Mouse (Mus musculus) neural tube, embryonic 13.5 days (tissue): Measurements from ENCODE around the gene Arhgap9. TPM values are rescaled to one million over a fixed set of nuclear protein-coding genes. Genes with fewer than 3 reads are reported as not detected.

Experiments
- ATAC-seq: fragments of 200-750 bp; cut with Nextera tagmentation; 2 replicates; pipeline ENCODE4 v1.8.0; 2017; ENCODE audit warnings: low read depth, mild to moderate bottlenecking, moderate TSS enrichment, moderate library complexity
- H3K27ac ChIP-seq: fragments of 300-500 bp; sonication (generic); replicated peaks from 2 replicates; pipeline ENCODE4 v1.5.1; 2015; ENCODE audit warnings: moderate library complexity, mild to moderate bottlenecking, inconsistent platforms
- H3K27me3 ChIP-seq: fragments of 300-500 bp; sonication (generic); 2 replicates; pipeline ENCODE4 v1.6.1; 2015; ENCODE audit warnings: mild to moderate bottlenecking, inconsistent platforms
- H3K36me3 ChIP-seq: fragments of 300-500 bp; sonication (generic); 2 replicates; pipeline ENCODE4 v1.6.1; 2015; ENCODE audit warnings: mild to moderate bottlenecking, inconsistent platforms
- H3K4me1 ChIP-seq: fragments of 300-500 bp; sonication (generic); replicated peaks from 2 replicates; pipeline ENCODE4 v1.6.1; 2015; ENCODE audit warnings: inconsistent platforms
- H3K4me2 ChIP-seq: fragments of 300-500 bp; sonication (generic); 2 replicates; pipeline ENCODE4 v1.6.1; 2015; ENCODE audit warnings: inconsistent platforms, mild to moderate bottlenecking, moderate library complexity
- H3K4me3 ChIP-seq: fragments of 300-500 bp; sonication (generic); 2 replicates; pipeline ENCODE4 v1.5.1; 2015; ENCODE audit warnings: mild to moderate bottlenecking, inconsistent platforms
- H3K9ac ChIP-seq: fragments of 300-500 bp; sonication (generic); 2 replicates; pipeline ENCODE4 v1.6.1; 2015; ENCODE audit warnings: moderate library complexity, mild to moderate bottlenecking, inconsistent platforms
- H3K9me3 ChIP-seq: fragments of 300-500 bp; sonication (generic); 2 replicates; pipeline ENCODE4 v1.6.1; 2016; ENCODE audit warnings: inconsistent platforms
- WGBS: fragments of 180-500 bp; shearing (Covaris S2); methylation state at CpG from one replicate; pipeline ENCODE4 v1.1.7; 2015; 5-methylcytosine and 5-hydroxymethylcytosine counted together
- polyA plus RNA-seq: library from polyadenylated mRNA; unstranded; fragments of >200 nt; fragmentation: Nextera tagmentation; extraction: Ambion mirVana; gene quantifications from 2 replicates; pipeline ENCODE4 v1.2.1, GENCODE M21; 2015

Gene Arhgap9
- polyA plus RNA-seq, 1 experiment from 2014 or later: 1.4 TPM

- Histone ChIP-seq H3K4me1 (peaks cover 37% of the 10 kb centered on the region), H3K27me3 (peaks cover 37% of the 10 kb centered on the region), H3K36me3 (no peaks in the 10 kb centered on the region), H3K4me2 (peak within 1 kb of the TSS; percentile 60), H3K9ac (peak within 1 kb of the TSS; percentile 59), H3K27ac (peak within 1 kb of the TSS; percentile 33; the same call in 1 of the 2 replicates), H3K4me3 (peak within 1 kb of the TSS; percentile 36), H3K9me3 (no peaks in the 10 kb centered on the region)
- peak; percentile 20; the same call in 1 of the 2 replicates for ATAC-seq
- under 1% methylated on average over 29 of the region's 29 CpGs for WGBS
Measured at GRCm38 (mm10) chr10:127341891-127342639, 20.3 kb downstream of the Arhgap9 start, which contains the start of gene Gli1. Gene Gli1, minus strand, starts transcription at chr10:127341974.

DNA sequence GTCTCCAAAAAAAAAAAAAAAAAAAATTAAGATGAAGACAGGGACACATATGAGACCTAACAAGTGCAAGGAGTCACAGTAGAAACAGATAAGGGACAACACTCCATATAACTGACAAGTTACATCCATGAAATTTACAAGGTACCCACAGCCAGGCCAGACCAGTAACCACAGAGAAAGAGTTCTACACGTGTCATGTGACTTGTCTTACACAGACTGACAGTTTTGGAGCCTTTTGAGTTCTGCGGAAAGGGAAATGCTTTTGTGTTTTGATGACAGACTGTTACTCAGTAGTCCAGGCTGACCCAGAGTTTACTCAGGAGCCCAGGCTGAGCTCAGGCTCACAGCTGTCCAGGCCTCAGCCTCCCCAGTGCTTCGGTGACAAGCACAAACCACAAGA lies 21.3 kb downstream of the Arhgap9 start:
- Histone ChIP-seq H3K27ac (no peak overlapping the region), H3K27me3 (peaks cover 37% of the 10 kb centered on the region), H3K9ac (no peak overlapping the region), H3K36me3 (no peaks in the 10 kb centered on the region), H3K4me1 (peaks cover 37% of the 10 kb centered on the region), H3K9me3 (no peaks in the 10 kb centered on the region), H3K4me3 (no peak overlapping the region), H3K4me2 (no peak overlapping the region)
- ATAC-seq: no peak
- WGBS: 78% methylated on average over 3 of the region's 3 CpGs

- Histone ChIP-seq H3K4me3 (no peak overlapping the region), H3K27me3 (peaks cover 20% of the 10 kb centered on the region), H3K36me3 (no peaks in the 10 kb centered on the region), H3K4me1 (peaks cover 23% of the 10 kb centered on the region), H3K4me2 (no peak overlapping the region), H3K9me3 (no peaks in the 10 kb centered on the region), H3K9ac (no peak overlapping the region), H3K27ac (no peak overlapping the region)
- 90% methylated on average over 3 of the region's 3 CpGs for WGBS
- ATAC-seq: no peak
Measured at GRCm38 (mm10) chr10:127346173-127346572, 24.4 kb downstream of the Arhgap9 start.

- H3K4me3 ChIP-seq: no peak overlapping the region
- H3K36me3 ChIP-seq: no peaks in the 10 kb centered on the region
- H3K4me2 ChIP-seq: no peak overlapping the region
- peaks cover 9% of the 10 kb centered on the region; the same call in 1 of the 2 replicates for H3K4me1 ChIP-seq
- no peak overlapping the region for H3K9ac ChIP-seq
- no peak overlapping the region for H3K27ac ChIP-seq
- 61% methylated on average over 4 of the region's 4 CpGs for WGBS
- peaks cover 2% of the 10 kb centered on the region; the same call in 1 of the 2 replicates for H3K27me3 ChIP-seq
- no peak for ATAC-seq
- H3K9me3 ChIP-seq: no peaks in the 10 kb centered on the region
Measured at GRCm38 (mm10) chr10:127348957-127349356, 27.2 kb downstream of the Arhgap9 start.

DNA sequence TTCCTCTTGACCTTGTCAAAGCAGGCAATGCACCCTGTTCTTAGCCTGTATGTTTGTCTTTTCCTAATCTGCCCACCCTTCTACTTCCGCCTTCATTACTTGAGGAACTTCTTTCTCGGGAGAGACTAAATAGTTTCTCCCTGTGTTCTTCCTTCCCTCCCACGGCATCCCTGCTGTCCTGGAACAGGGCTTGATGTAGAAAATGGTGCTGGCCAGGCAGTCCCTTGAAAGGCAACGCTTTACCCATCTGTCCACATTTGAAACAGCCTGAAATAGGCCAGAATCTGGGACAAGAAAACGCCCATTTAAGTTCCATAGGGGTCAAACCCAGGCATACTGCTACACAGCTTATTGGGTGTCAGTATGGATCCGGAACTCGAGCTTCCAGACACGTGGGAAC lies 28.0 kb downstream of the Arhgap9 start:
- Histone ChIP-seq H3K4me3 (no peak overlapping the region), H3K9ac (no peak overlapping the region), H3K27ac (no peak overlapping the region), H3K27me3 (peaks cover 2% of the 10 kb centered on the region; the same call in 1 of the 2 replicates), H3K4me1 (peaks cover 9% of the 10 kb centered on the region; the same call in 1 of the 2 replicates), H3K9me3 (no peaks in the 10 kb centered on the region), H3K4me2 (no peak overlapping the region), H3K36me3 (no peaks in the 10 kb centered on the region)
- WGBS: 79% methylated on average over 8 of the region's 8 CpGs
- no peak for ATAC-seq

DNA sequence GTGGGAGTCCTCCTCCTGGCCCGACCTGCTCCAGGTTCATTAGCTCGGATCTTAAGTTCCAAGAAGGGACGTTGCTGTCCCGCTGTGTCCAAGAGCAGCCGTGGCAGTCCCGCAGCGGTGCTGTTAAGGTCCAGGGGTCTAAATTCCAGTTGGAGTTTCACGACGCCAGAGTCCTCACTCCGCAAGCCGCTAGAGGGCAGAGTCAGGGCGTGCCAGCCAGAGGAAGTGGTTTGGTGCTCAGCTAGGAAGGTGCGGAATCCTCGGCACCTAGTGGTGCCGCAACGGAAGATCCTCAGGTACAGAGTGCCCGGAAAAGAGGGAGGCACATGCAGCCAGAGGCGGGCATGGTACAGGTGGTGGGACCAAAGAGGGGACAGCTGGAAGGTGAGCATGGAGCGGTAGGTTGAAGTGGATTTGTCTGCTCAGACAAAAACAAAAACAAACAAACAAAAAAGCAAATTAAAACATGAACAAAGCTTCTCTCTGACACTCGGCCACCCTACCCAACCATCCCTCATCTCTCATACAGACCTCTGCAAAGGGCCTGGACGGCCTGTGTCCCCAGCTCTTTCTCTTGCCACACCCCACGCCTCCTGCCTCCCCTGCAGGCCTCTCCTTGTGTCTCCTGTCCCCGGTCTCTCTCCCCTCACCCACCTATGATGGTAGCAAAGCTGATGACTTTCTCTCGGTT lies 29.0 kb downstream of the Arhgap9 start:
- peak overlapping the region; percentile 52 for H3K4me2 ChIP-seq
- peak overlapping the region; percentile 56; the same call in 1 of the 2 replicates for H3K9ac ChIP-seq
- no peak overlapping the region for H3K27ac ChIP-seq
- H3K4me1 ChIP-seq: peaks cover 9% of the 10 kb centered on the region; the same call in 1 of the 2 replicates
- no peaks in the 10 kb centered on the region for H3K9me3 ChIP-seq
- ATAC-seq: peak; percentile 77
- 10% methylated on average over 24 of the region's 24 CpGs for WGBS
- no peaks in the 10 kb centered on the region for H3K36me3 ChIP-seq
- H3K27me3 ChIP-seq: peaks cover 2% of the 10 kb centered on the region; the same call in 1 of the 2 replicates
- H3K4me3 ChIP-seq: peak overlapping the region; percentile 20; the same call in 1 of the 2 replicates

DNA sequence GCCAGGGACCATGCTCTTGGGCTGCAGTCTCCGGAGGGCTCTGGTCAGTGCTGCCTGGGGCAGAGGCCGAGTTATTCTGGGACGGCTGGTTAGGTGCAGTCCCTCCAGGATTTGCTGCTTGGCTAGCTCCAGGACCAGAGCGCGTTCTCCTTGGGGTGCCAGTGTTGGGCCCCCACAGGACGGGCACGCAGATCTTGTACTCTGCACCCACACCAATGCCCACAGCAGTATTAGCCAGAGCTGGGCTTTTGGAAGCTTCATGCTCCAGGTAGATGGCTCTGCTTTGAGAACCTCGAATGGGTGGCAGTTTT lies 29.5 kb downstream of the Arhgap9 start:
- Histone ChIP-seq H3K36me3 (no peaks in the 10 kb centered on the region), H3K27me3 (peaks cover 2% of the 10 kb centered on the region; the same call in 1 of the 2 replicates), H3K9ac (peak overlapping the region; percentile 31; the same call in 1 of the 2 replicates), H3K4me3 (no peak overlapping the region), H3K4me2 (peak overlapping the region; percentile 52; the same call in 1 of the 2 replicates), H3K4me1 (peaks cover 9% of the 10 kb centered on the region; the same call in 1 of the 2 replicates), H3K9me3 (no peaks in the 10 kb centered on the region), H3K27ac (no peak overlapping the region)
- WGBS: 78% methylated on average over 8 of the region's 8 CpGs
- 0 out of 2 replicates have a peak, but pooled peaks have one; percentile 24 for ATAC-seq

GRCm38 (mm10) chr10:127351719-127352118 lies 30.0 kb downstream of the Arhgap9 start:
- H3K9me3 ChIP-seq: no peaks in the 10 kb centered on the region
- WGBS: 73% methylated on average over 8 of the region's 8 CpGs
- peaks cover 9% of the 10 kb centered on the region; the same call in 1 of the 2 replicates for H3K4me1 ChIP-seq
- H3K4me3 ChIP-seq: no peak overlapping the region
- H3K27me3 ChIP-seq: peaks cover 2% of the 10 kb centered on the region; the same call in 1 of the 2 replicates
- H3K9ac ChIP-seq: no peak overlapping the region
- H3K27ac ChIP-seq: no peak overlapping the region
- H3K4me2 ChIP-seq: no peak overlapping the region
- no peaks in the 10 kb centered on the region for H3K36me3 ChIP-seq
- no peak for ATAC-seq

DNA sequence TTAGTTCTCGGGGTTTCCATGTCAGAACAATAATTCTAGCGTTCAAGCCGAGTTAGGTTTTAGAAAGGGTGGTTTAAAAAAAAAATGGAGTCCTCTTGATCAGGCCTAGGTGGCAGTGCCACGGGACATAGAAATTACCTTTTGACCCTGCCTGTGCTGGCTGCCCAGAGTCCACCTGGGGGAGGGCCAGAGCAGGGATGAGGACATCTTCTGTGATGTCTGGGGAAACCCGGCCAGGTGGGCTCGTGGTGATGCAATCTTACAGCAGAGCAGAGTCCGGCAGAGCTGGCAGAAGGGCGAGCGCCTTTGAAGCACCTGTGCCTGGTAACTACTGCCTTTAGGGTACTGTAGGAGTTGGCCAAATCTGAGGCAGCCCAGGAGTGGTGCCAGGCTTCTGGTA lies 30.4 kb downstream of the Arhgap9 start:
- WGBS: 83% methylated on average over 9 of the region's 9 CpGs
- Histone ChIP-seq H3K27ac (no peak overlapping the region), H3K9ac (no peak overlapping the region), H3K27me3 (peaks cover 2% of the 10 kb centered on the region; the same call in 1 of the 2 replicates), H3K36me3 (no peaks in the 10 kb centered on the region), H3K4me1 (peaks cover 9% of the 10 kb centered on the region; the same call in 1 of the 2 replicates), H3K4me3 (no peak overlapping the region), H3K9me3 (no peaks in the 10 kb centered on the region), H3K4me2 (no peak overlapping the region)
- no peak for ATAC-seq

DNA sequence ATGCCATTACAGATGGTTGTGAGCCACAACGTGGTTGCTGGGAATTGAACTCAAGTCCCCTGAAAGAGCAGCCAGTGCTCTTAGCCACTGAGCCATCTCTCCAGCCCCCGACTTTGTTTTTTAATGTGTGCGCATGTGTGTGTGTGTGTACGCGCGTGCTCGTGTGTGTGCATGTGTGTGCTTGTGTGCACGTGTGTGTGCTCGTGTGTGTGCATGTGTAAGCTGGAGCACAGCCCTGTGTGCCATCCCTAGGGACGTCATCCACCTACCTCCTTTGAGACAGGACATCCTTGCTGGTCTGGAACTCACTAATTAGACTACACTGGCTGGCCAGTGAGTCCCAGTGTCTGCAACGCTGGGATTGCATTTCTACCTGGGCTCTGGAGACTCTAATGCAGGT lies 31.0 kb downstream of the Arhgap9 start:
- Histone ChIP-seq H3K4me3 (no peak overlapping the region), H3K36me3 (no peaks in the 10 kb centered on the region), H3K4me2 (no peak overlapping the region), H3K9me3 (no peaks in the 10 kb centered on the region), H3K27me3 (peaks cover 2% of the 10 kb centered on the region; the same call in 1 of the 2 replicates), H3K4me1 (peaks cover 9% of the 10 kb centered on the region; the same call in 1 of the 2 replicates), H3K9ac (no peak overlapping the region), H3K27ac (no peak overlapping the region)
- ATAC-seq: no peak
- 88% methylated on average over 11 of the region's 11 CpGs for WGBS

DNA sequence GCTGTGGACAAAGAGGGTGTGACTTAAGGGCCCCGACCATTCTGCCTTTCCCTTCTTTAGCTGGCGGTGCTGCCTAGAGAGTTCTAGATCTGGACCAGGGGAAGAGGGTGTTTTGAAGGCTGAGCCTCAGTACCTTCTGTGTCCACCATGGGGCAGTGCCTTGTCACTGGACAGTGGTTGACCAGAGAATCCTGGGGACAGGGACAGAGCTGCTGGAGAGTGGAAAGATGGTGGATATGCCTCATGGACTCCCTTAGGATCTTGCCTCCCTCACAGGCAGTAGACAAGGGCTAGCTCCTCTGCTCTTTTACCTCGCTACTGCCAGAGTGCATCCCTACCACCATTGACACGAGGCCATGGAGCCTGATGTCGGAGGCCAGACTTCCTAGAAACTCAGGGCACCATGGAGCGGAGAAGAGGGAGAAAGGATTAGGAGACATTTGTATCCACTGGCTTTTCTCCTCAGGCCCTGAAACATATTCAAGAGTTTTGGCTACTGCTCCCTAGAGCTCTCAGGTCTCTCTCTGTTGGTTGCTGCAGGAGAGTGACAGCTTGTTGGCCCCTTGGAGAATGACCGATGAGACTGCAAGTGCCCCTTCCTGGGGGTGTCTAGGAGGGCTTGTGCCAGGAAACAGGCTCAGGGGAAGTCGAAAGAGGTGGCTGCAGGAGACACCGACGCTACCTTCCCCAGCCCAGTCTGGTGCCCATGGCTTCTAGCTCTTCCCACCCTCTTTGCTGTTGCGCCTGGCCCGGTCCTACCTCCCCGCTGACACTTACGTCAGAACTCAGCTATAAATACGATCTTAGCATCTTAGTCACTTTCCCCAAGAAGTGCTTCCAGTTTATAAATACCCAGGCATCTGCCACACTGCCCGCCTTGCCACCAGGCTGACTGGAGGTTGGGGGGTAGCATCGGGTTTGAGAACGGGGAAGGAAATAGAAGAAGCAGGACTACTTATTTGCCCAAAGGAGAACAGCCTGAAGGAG lies 32.4 kb downstream of the Arhgap9 start, which contains the start of gene Inhbe:
Inhbe (minus strand) TSS at position 503 of the 987 bp plus-strand sequence.
- WGBS: 89% methylated on average over 18 of the region's 18 CpGs
- H3K9me3 ChIP-seq: no peaks in the 10 kb centered on the region
- peaks cover 2% of the 10 kb centered on the region; the same call in 1 of the 2 replicates for H3K27me3 ChIP-seq
- H3K9ac ChIP-seq: no peak within 1 kb of the TSS
- no peak for ATAC-seq
- H3K27ac ChIP-seq: no peak within 1 kb of the TSS
- no peaks in the 10 kb centered on the region for H3K36me3 ChIP-seq
- peaks cover 9% of the 10 kb centered on the region; the same call in 1 of the 2 replicates for H3K4me1 ChIP-seq
- no peak within 1 kb of the TSS for H3K4me3 ChIP-seq
- H3K4me2 ChIP-seq: no peak within 1 kb of the TSS
